Mouse (Mus musculus) megakaryocyte, embryonic 14.5 days (primary cell): ENCODE measurements around the gene Tmem131l.

Experiments used
- FLI1 ChIP-seq: IDR thresholded peaks from 2 replicates; pipeline ENCODE4 v1.6.1; 2012; ENCODE audit warnings: low read length, inconsistent platforms, mixed read lengths
- GATA1 ChIP-seq: IDR thresholded peaks from 3 replicates; pipeline ENCODE4 v1.6.1; 2012; ENCODE audit warnings: mixed read lengths, low read length, inconsistent platforms, borderline replicate concordance

DNA sequence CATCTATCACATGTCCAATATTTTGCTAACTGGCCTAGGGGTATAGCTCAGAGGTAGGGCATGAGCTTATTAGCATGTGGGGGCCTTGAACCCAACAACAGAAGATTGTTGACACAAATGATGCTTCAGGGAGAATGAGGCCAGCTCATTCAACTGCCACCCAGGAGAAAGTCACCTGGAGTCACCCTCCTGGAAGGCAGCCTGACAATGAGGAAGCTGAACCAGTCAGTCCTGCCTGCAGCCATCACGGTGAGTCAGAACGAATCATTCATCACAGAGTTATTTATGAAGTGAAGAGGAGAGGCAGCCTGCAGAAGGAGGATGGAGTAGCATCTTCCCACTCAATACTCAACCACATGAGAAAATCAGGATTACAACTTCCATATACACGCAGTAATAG is 124.9 kb downstream of the Tmem131l start:
- no peak for TF ChIP-seq GATA1
- no peak for TF ChIP-seq FLI1
